Mouse (Mus musculus): ENCODE measurements around the gene Chkb. TPM values are rescaled to one million over a fixed set of nuclear protein-coding genes. Genes with fewer than 3 reads are reported as not detected.

Gene Chkb
- polyA plus RNA-seq (2021; fragmentation: Nextera tagmentation): 26.6 and 31.1 TPM in 2 replicates
- long read RNA-seq, experiment 1, transcript Chkb-201 (11 exons, 1,707 nt): major isoform, 34 of 47 reads
- long read RNA-seq, experiment 1, partial matches to known transcripts: 2 of 47 reads
- long read RNA-seq, experiment 1, other reads (novel, unspliced or antisense): 10 of 47 reads
- long read RNA-seq, experiment 2, transcript Chkb-201 (11 exons, 1,707 nt): major isoform, 90 of 155 reads
- long read RNA-seq, experiment 2, transcript Chkb-208 (10 exons, 1,416 nt): minor isoform, 18 of 155 reads
- long read RNA-seq, experiment 2, partial matches to known transcripts: 5 of 155 reads
- long read RNA-seq, experiment 2, other reads (novel, unspliced or antisense): 42 of 155 reads

GRCm38 (mm10) chr15:89429352-89430221 is at the start of gene Chkb, which contains the start of the genes C730034F03Rik and Gm44502:
Gene Chkb (minus strand): TSS chr15:89429908.
Gene C730034F03Rik (plus strand): TSS chr15:89429589.
Gene Gm44502 (minus strand): TSS chr15:89429696.

GRCm38 (mm10) chr15:89477091-89477491 is 47.4 kb upstream of the Chkb start, which contains the start of gene Arsa:
Gene Arsa (minus strand): TSS chr15:89477425.

GRCm38 (mm10) chr15:89453865-89454478 is 24.3 kb upstream of the Chkb start, which contains the start of gene Mapk8ip2:
Gene Mapk8ip2 (plus strand): TSS chr15:89453913.

GRCm38 (mm10) chr15:89425711-89426121 is 4.0 kb downstream of the Chkb start, which contains the start of gene Cpt1b:
Gene Cpt1b (minus strand): TSS chr15:89425863.

GRCm38 (mm10) chr15:89410118-89410517 is 19.6 kb downstream of the Chkb start, which contains the start of gene Syce3:
Gene Syce3 (minus strand): TSS chr15:89410503.

GRCm38 (mm10) chr15:89384617-89385016 is 45.1 kb downstream of the Chkb start, which contains the start of gene Klhdc7b:
Gene Klhdc7b (plus strand): TSS chr15:89384917.

GRCm38 (mm10) chr15:89378831-89379401 is 50.8 kb downstream of the Chkb start, which contains the start of gene Odf3b:
Gene Odf3b (minus strand): TSS chr15:89379282.

GRCm38 (mm10) chr15:89376957-89377356 is 52.8 kb downstream of the Chkb start, which contains the start of gene Tymp:
Gene Tymp (minus strand): TSS chr15:89377039.

Other genes with a start within 250 kb of the Chkb start
- gene Plxnb2, start 249.1 kb downstream of the Chkb start, polyA plus RNA-seq (2021; fragmentation: Nextera tagmentation): 17.0 and 24.8 TPM in 2 replicates
- 11.3 and 11.9 TPM in 2 replicates for gene Dennd6b, start 233.4 kb downstream of the Chkb start, polyA plus RNA-seq (2021; fragmentation: Nextera tagmentation)
- 91.7 and 92.3 TPM in 2 replicates for gene Ppp6r2, start 218.4 kb downstream of the Chkb start, polyA plus RNA-seq (2021; fragmentation: Nextera tagmentation)
- 100 and 139 TPM in 2 replicates for gene Sbf1, start 114.6 kb downstream of the Chkb start, polyA plus RNA-seq (2021; fragmentation: Nextera tagmentation)
- gene Adm2, start 107.2 kb downstream of the Chkb start, polyA plus RNA-seq (2021; fragmentation: Nextera tagmentation): not detected in 2 replicates
- not detected in 2 replicates for gene Miox, start 95.5 kb downstream of the Chkb start, polyA plus RNA-seq (2021; fragmentation: Nextera tagmentation)
- gene Lmf2, start 74.2 kb downstream of the Chkb start, polyA plus RNA-seq (2021; fragmentation: Nextera tagmentation): 9.0 and 10.3 TPM in 2 replicates
- 68.4 and 73.8 TPM in 2 replicates for gene Ncaph2, start 74.2 kb downstream of the Chkb start, polyA plus RNA-seq (2021; fragmentation: Nextera tagmentation)
- gene Sco2, start 56.1 kb downstream of the Chkb start, polyA plus RNA-seq (2021; fragmentation: Nextera tagmentation): 53.7 and 59.4 TPM in 2 replicates
- gene Tymp, start 52.9 kb downstream of the Chkb start, polyA plus RNA-seq (2021; fragmentation: Nextera tagmentation): 5.7 and 7.5 TPM in 2 replicates
- 4.6 and 7.3 TPM in 2 replicates for gene Odf3b, start 50.6 kb downstream of the Chkb start, polyA plus RNA-seq (2021; fragmentation: Nextera tagmentation)
- 0.18 and 0.36 TPM in 2 replicates for gene Klhdc7b, start 45.0 kb downstream of the Chkb start, polyA plus RNA-seq (2021; fragmentation: Nextera tagmentation)
- not detected in 2 replicates for gene Syce3, start 19.4 kb downstream of the Chkb start, polyA plus RNA-seq (2021; fragmentation: Nextera tagmentation)
- gene Cpt1b, start 4.0 kb downstream of the Chkb start, polyA plus RNA-seq (2021; fragmentation: Nextera tagmentation): 0.16 and 0.46 TPM in 2 replicates
- gene C730034F03Rik, start 319 bp downstream of the Chkb start, polyA plus RNA-seq (2021; fragmentation: Nextera tagmentation): 2.9 and 3.1 TPM in 2 replicates
- gene Gm44502, start 212 bp downstream of the Chkb start, polyA plus RNA-seq (2021; fragmentation: Nextera tagmentation): not detected in 2 replicates
- gene Mapk8ip2, start 24.0 kb upstream of the Chkb start, polyA plus RNA-seq (2021; fragmentation: Nextera tagmentation): 48.0 and 53.4 TPM in 2 replicates
- gene Arsa, start 47.5 kb upstream of the Chkb start, polyA plus RNA-seq (2021; fragmentation: Nextera tagmentation): 20.7 and 22.6 TPM in 2 replicates
- gene Shank3, start 69.7 kb upstream of the Chkb start, polyA plus RNA-seq (2021; fragmentation: Nextera tagmentation): 3.9 and 5.5 TPM in 2 replicates
- 0.19 TPM in 1 of 2 replicates, not detected in the other for gene Acr, start 138.4 kb upstream of the Chkb start, polyA plus RNA-seq (2021; fragmentation: Nextera tagmentation)
- 16.6 and 19.0 TPM in 2 replicates for gene Rabl2, start 162.0 kb upstream of the Chkb start, polyA plus RNA-seq (2021; fragmentation: Nextera tagmentation)